Mouse (Mus musculus): ENCODE results near the gene Hexb.

Hexb gene

DNA sequence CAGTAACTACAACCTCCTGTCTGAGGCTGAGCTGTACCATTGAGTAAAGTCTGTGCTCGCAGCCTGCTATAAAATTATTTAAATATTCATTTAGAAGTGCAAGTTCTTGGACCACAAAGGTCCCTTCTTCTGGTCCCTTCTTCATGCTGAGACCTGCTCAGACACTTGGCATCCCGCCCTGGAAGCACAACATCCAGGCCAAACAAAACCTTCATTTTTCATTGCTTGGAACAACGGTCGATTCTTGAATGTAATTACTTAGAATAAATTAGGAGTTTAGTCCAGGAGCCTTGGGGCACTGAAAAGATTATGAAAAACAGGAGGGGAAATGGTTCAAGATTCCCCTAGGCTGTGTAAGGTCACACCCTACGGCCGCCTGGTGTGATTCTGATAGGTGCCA, 37.8 kb upstream of the Hexb start:
- no peaks in the 10 kb centered on the region for H3K27me3 ChIP-seq (ENCODE audit: control insufficient read depth, insufficient read depth, low read length, poor library complexity, severe bottlenecking)
- no peak for DNase-seq (ENCODE audit: low read depth, low spot score)
- H3K36me3 ChIP-seq (ENCODE audit: control insufficient read depth, insufficient read depth, low read length, poor library complexity, severe bottlenecking): no peaks in the 10 kb centered on the region

DNA sequence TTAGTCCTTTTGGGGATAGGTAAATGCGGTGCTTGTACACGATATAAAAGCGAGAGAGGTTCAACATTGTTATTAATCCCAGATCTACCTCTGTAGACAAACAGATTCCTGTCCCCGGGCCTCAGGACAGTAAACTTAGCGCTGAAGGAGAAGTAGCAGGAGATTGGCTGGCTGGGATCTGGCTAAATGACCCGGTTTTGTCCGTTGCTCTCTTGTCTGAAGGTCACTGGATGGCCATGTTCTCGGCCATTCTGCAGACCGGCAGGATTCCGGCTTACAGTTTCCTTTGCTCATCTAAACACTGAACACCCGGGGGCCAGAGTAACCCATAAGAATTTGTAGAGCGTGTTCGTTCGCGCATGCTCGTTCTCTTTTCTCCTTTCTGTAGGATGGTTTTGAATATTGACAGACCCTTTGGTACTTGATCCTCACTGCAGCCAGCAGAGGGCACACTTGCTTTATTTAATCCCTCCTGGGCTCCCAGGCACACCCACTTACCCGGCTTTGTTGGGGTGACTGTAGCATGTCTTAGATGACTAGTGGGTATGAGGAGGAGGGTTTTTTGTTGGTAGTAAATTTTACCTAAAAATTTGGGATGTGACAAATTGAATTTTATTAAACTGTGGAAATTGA, 36.7 kb upstream of the Hexb start:
- no peaks in the 10 kb centered on the region for H3K27me3 ChIP-seq (ENCODE audit: control insufficient read depth, insufficient read depth, low read length, poor library complexity, severe bottlenecking)
- peak; percentile 92 for DNase-seq (ENCODE audit: low read depth, low spot score)
- no peaks in the 10 kb centered on the region for H3K36me3 ChIP-seq (ENCODE audit: control insufficient read depth, insufficient read depth, low read length, poor library complexity, severe bottlenecking)

DNA sequence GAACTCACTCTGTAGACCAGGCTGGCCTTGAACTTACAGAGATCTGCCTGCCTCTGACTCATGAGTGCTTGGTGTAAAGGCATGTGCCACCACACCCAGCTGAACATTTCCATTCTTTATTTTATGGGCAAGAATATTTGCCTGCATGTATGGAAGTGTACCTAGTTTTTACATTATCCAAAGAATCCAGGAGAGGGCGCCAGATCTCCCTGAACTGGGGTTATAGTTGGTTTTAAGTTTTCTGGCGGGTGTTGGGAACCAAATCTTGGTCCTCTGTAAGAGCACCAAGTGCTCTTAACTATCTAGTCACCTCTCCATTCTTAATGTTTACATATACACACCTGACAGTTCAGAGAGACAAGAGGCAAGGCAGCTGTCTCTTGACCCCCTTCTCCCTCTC, 34.9 kb upstream of the Hexb start:
- Histone ChIP-seq H3K27me3 (ENCODE audit: control insufficient read depth, insufficient read depth, low read length, poor library complexity, severe bottlenecking) (no peaks in the 10 kb centered on the region), H3K36me3 (ENCODE audit: control insufficient read depth, insufficient read depth, low read length, poor library complexity, severe bottlenecking) (no peaks in the 10 kb centered on the region)
- DNase-seq (ENCODE audit: low read depth, low spot score): peak; percentile 47

DNA sequence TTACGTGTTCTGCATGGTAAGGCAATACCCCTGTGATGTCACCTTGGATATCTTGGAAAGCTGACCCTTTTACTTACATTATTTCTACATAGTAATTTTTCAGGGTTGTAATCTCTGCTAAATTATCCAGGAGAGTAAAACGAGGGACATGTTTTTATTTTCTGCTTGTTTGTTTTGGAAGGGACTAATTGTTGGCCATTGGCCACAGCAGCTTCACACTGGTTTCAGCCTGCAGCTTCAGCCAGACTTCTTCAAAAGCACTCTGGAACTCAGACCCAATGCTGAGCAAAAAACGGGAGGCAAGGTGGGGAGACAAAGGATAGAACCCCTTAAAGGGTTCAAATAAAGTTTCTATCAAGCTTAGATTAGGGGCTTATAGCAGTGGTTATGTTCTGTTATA, 31.9 kb upstream of the Hexb start:
- no peaks in the 10 kb centered on the region for H3K27me3 ChIP-seq (ENCODE audit: control insufficient read depth, insufficient read depth, low read length, poor library complexity, severe bottlenecking)
- H3K36me3 ChIP-seq (ENCODE audit: control insufficient read depth, insufficient read depth, low read length, poor library complexity, severe bottlenecking): no peaks in the 10 kb centered on the region
- no peak for DNase-seq (ENCODE audit: low read depth, low spot score)

DNA sequence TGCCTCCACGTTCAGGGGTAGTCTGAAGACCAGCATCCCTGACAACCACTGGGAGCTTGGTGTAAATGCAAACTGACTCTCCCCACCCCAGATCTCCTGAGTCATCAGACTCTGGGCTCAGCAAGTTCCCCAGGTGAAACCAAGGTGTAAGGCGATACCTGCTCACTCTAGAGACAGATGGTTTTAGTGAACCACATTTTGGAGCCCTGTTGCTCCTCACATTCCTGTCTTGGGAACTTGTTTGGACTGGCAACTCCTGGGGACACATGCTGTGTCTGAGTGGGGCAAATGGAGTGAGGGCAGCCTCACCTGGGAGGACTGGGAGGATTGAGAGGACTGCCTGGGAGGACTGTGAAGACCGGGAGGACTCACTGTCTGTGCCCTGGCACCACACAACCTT, 29.6 kb upstream of the Hexb start:
- no peaks in the 10 kb centered on the region for H3K36me3 ChIP-seq (ENCODE audit: control insufficient read depth, insufficient read depth, low read length, poor library complexity, severe bottlenecking)

DNA sequence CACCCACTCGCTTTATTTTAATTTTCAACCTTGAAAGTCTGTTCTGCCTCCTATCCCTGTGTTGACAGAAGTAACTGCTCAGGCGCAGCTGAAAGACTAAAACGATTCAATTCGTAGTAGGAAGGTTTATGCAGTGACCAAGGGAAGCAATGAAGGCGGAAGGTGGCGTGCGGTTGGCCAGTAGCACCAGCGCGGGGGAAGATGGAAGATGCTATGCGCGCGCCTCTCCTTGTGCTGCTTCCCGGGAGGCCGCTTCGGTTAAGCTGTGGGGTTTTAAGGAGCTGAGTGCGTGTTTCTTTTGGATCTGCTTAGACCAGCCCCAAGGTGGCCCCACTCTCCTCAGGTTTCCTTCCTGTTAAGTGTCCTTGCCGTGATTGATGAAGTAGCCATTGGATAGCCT, 27.0 kb upstream of the Hexb start:
- Histone ChIP-seq H3K27me3 (ENCODE audit: control insufficient read depth, insufficient read depth, low read length, poor library complexity, severe bottlenecking) (no peaks in the 10 kb centered on the region), H3K36me3 (ENCODE audit: control insufficient read depth, insufficient read depth, low read length, poor library complexity, severe bottlenecking) (no peaks in the 10 kb centered on the region)
- DNase-seq (ENCODE audit: low read depth, low spot score): no peak

More for the DNA sequence above, 29.6 kb upstream of the Hexb start:
- DNase-seq (ENCODE audit: low read depth, low spot score): no peak
- no peaks in the 10 kb centered on the region for H3K27me3 ChIP-seq (ENCODE audit: control insufficient read depth, insufficient read depth, low read length, poor library complexity, severe bottlenecking)

DNA sequence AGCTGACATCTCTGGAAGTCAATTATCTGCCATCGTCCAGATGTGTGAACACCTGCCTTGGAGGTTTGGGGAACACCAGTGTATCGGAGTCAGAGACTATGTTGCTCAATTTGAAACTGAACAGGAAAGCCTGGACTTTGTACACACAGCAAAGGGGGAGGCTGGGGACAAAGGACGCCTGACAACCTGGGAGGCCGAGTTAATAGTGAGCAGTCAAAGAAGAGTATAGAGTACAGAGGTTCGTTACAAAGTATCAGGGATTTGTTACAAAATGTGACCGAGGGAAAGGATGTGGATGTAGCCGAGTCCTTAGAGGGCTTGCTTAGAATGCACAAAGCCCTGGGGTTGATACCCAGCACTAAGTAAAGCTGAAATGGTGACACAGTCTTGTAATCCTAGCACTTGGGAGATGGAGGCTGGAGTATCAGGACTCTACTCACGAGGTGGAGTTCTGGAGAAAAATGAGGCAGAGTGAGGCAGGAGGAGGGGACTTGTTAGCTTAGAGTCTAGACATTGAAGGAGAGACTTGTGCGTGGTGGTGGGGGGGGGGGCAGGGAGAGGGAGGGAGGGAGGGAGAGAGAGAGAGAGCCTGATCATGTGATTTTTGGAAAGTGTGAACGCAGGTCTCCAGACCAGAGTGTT, 26.3 kb upstream of the Hexb start:
- no peak for DNase-seq (ENCODE audit: low read depth, low spot score)
- no peaks in the 10 kb centered on the region for H3K36me3 ChIP-seq (ENCODE audit: control insufficient read depth, insufficient read depth, low read length, poor library complexity, severe bottlenecking)
- no peaks in the 10 kb centered on the region for H3K27me3 ChIP-seq (ENCODE audit: control insufficient read depth, insufficient read depth, low read length, poor library complexity, severe bottlenecking)

DNA sequence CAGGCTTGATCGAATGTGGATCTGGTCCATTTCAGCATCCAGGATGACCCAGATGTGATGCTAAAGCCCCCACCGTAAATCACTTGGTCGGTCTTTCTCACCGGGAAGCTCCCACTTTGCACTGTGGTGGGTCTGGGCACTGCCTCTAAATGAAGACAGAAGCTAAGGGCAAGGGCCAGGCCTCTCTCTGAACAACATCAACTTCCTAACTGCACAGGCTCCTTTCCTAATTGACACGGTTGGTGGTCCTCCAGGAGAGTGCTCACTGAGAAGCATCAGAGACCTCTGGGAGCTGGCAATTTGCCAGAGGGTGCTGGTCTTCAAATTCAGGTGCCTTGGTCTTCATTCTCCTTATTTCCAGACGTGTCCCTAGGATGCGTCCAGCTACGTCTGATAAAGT, 25.7 kb upstream of the Hexb start:
- H3K27me3 ChIP-seq (ENCODE audit: control insufficient read depth, insufficient read depth, low read length, poor library complexity, severe bottlenecking): no peaks in the 10 kb centered on the region
- no peak for DNase-seq (ENCODE audit: low read depth, low spot score)

DNA sequence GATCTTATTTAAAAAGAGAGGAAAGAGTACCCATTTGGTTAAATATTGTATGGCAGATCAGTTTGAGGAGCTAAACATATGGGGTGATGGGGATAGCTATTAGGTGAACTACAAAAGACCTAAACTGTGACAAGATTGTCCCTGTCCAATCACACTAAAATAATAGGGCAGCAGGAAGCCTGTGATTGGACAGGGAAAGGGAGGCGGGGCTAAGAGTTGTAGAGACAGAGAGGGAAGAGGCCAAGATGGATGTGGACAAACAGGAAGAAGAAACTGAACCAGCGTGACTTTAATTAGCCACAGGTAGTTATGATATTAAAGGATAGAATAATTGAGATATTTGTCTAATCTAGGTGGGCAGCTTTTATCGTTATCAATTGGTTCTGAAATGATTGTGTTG, 21.9 kb upstream of the Hexb start:
- Histone ChIP-seq H3K36me3 (ENCODE audit: control insufficient read depth, insufficient read depth, low read length, poor library complexity, severe bottlenecking) (no peaks in the 10 kb centered on the region), H3K27me3 (ENCODE audit: control insufficient read depth, insufficient read depth, low read length, poor library complexity, severe bottlenecking) (no peaks in the 10 kb centered on the region)
- no peak for DNase-seq (ENCODE audit: low read depth, low spot score)

More for the DNA sequence above, 25.7 kb upstream of the Hexb start:
- H3K36me3 ChIP-seq (ENCODE audit: control insufficient read depth, insufficient read depth, low read length, poor library complexity, severe bottlenecking): no peaks in the 10 kb centered on the region

DNA sequence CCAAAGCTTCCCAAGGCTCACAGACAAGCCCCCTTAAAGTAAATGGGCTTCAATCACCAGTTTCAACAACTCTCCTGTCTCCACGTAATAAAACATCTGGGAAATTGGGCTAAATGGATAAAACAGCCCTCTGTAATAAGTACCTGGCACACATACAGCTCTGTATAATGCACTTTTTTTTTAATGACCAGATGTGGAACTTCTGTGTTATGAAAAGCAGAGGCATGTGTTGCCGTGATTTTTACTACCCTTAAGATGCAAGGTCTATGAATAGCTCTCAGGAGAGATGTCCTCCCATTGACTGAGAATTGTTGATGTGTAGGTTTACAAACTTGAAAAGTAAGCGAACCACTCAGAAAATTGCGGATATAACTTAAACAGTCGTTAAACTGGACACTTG, 18.0 kb upstream of the Hexb start:
- no peak for DNase-seq (ENCODE audit: low read depth, low spot score)
- H3K36me3 ChIP-seq (ENCODE audit: control insufficient read depth, insufficient read depth, low read length, poor library complexity, severe bottlenecking): no peaks in the 10 kb centered on the region
- H3K27me3 ChIP-seq (ENCODE audit: control insufficient read depth, insufficient read depth, low read length, poor library complexity, severe bottlenecking): no peaks in the 10 kb centered on the region

DNA sequence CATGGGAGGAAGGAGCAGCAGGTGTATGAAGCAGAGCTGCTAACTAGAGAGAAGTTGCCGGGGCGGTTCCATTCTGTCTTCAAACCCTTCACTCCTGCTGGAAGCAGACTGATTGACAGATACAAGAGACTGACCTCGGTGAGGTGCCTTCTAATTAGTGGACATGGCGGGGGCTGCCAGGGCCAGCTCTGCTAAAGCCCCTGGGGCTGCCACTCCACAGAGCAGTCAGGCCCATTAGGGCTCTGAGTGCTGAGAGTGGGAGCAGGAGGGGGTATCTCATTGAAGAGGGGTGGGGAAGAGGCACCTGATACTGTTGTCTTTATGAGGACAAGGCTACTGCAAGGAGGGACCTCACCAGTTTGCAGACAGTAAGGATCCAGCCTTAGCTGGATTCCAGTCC, 17.4 kb upstream of the Hexb start:
- Histone ChIP-seq H3K27me3 (ENCODE audit: control insufficient read depth, insufficient read depth, low read length, poor library complexity, severe bottlenecking) (no peaks in the 10 kb centered on the region), H3K36me3 (ENCODE audit: control insufficient read depth, insufficient read depth, low read length, poor library complexity, severe bottlenecking) (no peaks in the 10 kb centered on the region)
- DNase-seq (ENCODE audit: low read depth, low spot score): no peak

DNA sequence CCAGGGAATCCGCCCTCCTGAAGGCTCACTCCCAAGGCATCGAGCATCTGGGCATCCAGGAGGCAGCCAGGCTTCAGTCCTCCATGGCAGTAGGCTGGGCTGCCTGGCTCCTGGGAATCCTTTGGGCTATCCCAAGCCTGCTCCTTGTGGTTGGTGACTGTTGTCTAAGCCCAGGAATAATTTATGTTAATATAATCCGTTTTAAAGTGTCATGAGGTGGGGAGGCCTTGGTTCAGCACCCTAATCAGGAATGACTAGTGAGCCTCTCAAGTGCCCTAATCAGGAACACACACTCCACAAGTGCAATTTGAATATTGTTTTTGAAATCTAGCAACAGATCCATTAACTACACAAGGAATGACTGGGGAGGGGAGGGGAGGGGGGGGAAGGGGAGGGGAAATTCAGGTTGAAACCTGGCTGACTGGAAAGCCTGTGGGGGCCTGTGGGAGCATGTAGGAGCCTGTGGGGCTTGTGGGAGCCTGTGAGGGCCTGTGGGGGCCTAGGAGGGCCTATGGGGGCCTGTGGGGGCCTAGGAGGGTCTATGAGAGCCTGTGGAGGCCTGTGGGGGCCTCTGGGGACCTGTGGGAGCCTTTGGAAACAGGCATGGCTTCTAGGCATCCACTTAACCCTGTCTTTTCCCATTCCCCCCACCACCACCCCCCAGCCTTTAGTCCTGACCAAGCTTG, 16.6 kb upstream of the Hexb start:
- H3K27me3 ChIP-seq (ENCODE audit: control insufficient read depth, insufficient read depth, low read length, poor library complexity, severe bottlenecking): no peaks in the 10 kb centered on the region
- DNase-seq (ENCODE audit: low read depth, low spot score): no peak
- H3K36me3 ChIP-seq (ENCODE audit: control insufficient read depth, insufficient read depth, low read length, poor library complexity, severe bottlenecking): no peaks in the 10 kb centered on the region

DNA sequence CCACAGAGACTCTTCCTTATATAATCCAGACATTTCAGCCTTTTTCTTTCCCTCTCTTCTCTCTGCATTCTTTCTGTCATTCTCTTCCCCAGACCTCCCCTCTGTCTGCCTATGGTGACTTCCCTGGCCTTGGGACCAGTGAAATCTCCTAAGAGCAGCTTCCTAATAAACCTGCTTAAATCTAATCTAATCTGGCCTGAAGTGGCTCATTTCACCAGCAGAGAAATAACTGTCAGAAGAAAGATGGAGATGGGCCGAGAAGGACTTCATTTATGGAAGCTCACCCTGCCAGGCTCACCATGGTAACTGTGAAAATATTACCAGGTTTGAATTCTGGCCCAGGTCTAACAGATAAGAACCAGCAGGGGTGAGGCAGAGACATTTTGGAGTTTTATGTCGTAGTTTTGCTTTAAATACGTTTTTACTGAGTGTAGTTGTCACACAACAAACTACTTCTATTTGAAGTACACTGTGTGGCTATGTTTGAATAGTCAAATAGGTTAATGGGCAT, 10.4 kb upstream of the Hexb start:
- DNase-seq (ENCODE audit: low read depth, low spot score): no peak
- Histone ChIP-seq H3K36me3 (ENCODE audit: control insufficient read depth, insufficient read depth, low read length, poor library complexity, severe bottlenecking) (no peaks in the 10 kb centered on the region), H3K27me3 (ENCODE audit: control insufficient read depth, insufficient read depth, low read length, poor library complexity, severe bottlenecking) (no peaks in the 10 kb centered on the region)

DNA sequence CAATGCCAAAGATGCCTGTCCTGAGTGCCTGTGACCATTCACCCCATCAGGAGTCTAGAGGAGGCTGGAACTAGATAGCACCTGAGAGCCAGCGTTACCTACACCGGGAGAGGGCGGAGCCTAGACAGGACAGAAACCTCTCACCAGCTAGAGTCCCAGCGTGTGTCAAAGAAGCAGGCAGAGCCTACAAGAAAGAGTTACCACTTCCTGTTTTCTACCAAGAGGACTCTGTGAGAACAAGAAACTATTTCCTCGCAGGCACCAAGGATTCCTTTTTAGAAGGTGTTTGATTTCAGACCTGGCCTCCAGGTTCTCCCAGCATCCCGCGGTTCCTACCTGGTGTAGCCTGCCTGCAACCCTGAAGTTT, 9.9 kb upstream of the Hexb start:
- peak; percentile 74 for DNase-seq (ENCODE audit: low read depth, low spot score)
- H3K36me3 ChIP-seq (ENCODE audit: control insufficient read depth, insufficient read depth, low read length, poor library complexity, severe bottlenecking): no peaks in the 10 kb centered on the region
- no peaks in the 10 kb centered on the region for H3K27me3 ChIP-seq (ENCODE audit: control insufficient read depth, insufficient read depth, low read length, poor library complexity, severe bottlenecking)

DNA sequence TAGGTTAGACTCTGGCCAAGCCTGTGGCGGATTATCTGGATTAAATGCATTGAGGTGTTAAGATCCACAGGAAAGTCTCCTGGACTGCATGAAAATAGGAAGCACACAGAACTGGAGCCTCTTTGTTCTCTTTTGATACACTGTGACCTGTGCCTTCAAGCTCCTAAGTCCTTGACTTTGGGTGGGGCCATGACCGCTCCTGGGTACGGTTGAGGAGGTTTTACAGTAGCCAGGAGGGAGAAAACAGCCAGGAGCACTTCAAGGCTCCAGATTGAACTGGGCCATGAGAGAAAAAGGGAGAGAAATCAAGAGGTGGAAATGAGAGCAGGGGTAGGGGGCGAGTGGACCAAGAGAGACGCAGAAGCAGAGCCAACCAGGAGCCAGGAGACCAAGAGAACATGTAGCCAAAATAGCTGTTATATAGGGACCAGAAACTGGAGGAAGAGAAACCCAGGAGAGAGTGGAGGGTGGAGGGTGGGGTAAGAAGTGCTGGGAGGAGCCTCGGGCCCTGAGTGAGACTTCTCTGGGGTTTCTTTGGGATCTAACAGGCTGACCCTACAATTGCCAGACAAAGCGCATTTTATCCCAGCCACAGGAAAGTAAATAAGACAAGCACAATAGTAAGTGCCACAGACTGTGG, 9.4 kb upstream of the Hexb start:
- Histone ChIP-seq H3K27me3 (ENCODE audit: control insufficient read depth, insufficient read depth, low read length, poor library complexity, severe bottlenecking) (no peaks in the 10 kb centered on the region), H3K36me3 (ENCODE audit: control insufficient read depth, insufficient read depth, low read length, poor library complexity, severe bottlenecking) (no peaks in the 10 kb centered on the region)
- no peak for DNase-seq (ENCODE audit: low read depth, low spot score)

Data from splenic B cell, adult 2 months (primary cell).